Mouse (Mus musculus) midbrain, embryonic 10.5 days (tissue): ENCODE results near the gene Cacna1c. TPM values are rescaled to one million over a fixed set of nuclear protein-coding genes. Genes with fewer than 3 reads are reported as not detected.

ENCODE experiments used
- DNase-seq: peaks from one replicate; pipeline ENCODE4 v3.0.0-alpha.2; 2017; ENCODE audit warnings: low spot score
- H3K27ac ChIP-seq: fragments of 300-500 bp; sonication (generic); replicated peaks from 2 replicates; pipeline ENCODE4 v1.5.1; 2016; ENCODE audit warnings: mild to moderate bottlenecking
- H3K27me3 ChIP-seq: fragments of 300-500 bp; sonication (generic); 2 replicates; pipeline ENCODE4 v1.6.1; 2016; ENCODE audit warnings: low read depth, mild to moderate bottlenecking; ENCODE audit not compliant: poor library complexity, severe bottlenecking
- H3K36me3 ChIP-seq: fragments of 300-500 bp; sonication (generic); 2 replicates; pipeline ENCODE4 v1.6.1; 2016; ENCODE audit warnings: mild to moderate bottlenecking, moderate library complexity
- H3K4me1 ChIP-seq: fragments of 300-500 bp; sonication (generic); 2 replicates; pipeline ENCODE4 v1.6.1; 2016
- H3K4me3 ChIP-seq: fragments of 300-500 bp; sonication (generic); 2 replicates; pipeline ENCODE4 v1.5.1; 2016; ENCODE audit warnings: mild to moderate bottlenecking, moderate library complexity
- H3K9me3 ChIP-seq: fragments of 300-500 bp; sonication (generic); replicated peaks from 2 replicates; pipeline ENCODE4 v1.6.1; 2016; ENCODE audit warnings: mild to moderate bottlenecking
- WGBS: fragments of 180-500 bp; shearing (Covaris S2); methylation state at CpG from one replicate; pipeline ENCODE4 v1.1.7; 2016; 5-methylcytosine and 5-hydroxymethylcytosine counted together
- polyA plus RNA-seq: library from polyadenylated mRNA; unstranded; fragments of >200 nt; fragmentation: Nextera tagmentation; extraction: Ambion mirVana; gene quantifications from 2 replicates; pipeline ENCODE4 v1.2.1, GENCODE M21; 2016

The Cacna1c gene
- polyA plus RNA-seq, 1 experiment from 2014 or later: 1.5 TPM

DNA sequence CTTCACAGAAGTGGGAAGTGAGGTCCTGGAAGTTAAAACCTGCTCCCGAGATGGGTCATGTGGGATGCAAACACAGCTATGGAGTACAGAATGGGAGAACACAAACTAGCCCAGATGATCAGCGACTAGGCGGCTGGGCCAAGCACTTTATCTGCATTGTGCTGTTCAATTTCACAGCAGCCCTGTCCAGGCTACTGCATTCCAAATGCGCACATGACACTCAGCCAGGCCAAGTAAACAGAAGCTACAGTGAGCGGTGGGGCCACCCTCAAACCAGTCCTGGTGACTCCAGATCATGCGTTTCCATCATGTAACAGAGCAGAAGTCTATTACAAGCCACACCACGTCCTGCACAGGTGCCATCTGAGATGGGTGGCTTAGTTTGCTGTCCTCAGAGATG, 376.6 kb downstream of the Cacna1c start:
- H3K27ac ChIP-seq: no peak overlapping the region
- H3K27me3 ChIP-seq: no peaks in the 10 kb centered on the region
- H3K4me1 ChIP-seq: peaks cover 18% of the 10 kb centered on the region
- no peak for DNase-seq
- WGBS: 85% methylated on average over 7 of the region's 7 CpGs
- no peaks in the 10 kb centered on the region for H3K36me3 ChIP-seq
- no peak overlapping the region for H3K4me3 ChIP-seq
- no peaks in the 10 kb centered on the region for H3K9me3 ChIP-seq

DNA sequence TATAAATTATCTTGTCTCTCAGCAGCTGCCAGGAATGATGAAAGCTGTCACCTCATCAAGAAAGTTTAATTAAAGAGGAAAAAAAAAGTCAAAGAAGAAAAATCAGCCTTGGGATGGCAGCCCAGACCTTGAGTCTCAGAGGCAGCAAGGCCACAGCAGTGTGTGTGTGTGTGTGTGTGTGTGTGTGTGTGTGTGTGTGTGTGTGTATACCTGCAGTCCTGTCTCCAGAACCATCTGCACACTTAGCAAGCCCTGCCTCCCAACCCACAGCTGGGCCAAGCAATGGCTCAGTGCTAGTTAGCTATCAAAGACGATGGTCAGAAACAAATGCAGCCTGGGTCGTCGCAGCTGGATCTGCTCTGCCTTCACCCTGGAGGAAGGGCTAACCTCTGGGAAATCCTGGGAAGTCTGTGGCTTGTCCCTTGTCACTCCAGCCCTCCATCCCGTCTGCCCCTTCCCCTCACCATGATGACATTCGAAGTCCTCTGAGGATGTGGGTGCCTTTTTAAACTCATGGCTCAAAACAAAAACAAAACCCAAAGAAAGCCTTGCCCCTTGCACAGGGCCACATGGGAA, 378.2 kb downstream of the Cacna1c start:
- no peaks in the 10 kb centered on the region for H3K27me3 ChIP-seq
- H3K27ac ChIP-seq: no peak overlapping the region
- H3K9me3 ChIP-seq: no peaks in the 10 kb centered on the region
- H3K4me3 ChIP-seq: no peak overlapping the region
- no peak for DNase-seq
- 85% methylated on average over 5 of the region's 5 CpGs for WGBS
- peaks cover 18% of the 10 kb centered on the region for H3K4me1 ChIP-seq
- no peaks in the 10 kb centered on the region for H3K36me3 ChIP-seq

DNA sequence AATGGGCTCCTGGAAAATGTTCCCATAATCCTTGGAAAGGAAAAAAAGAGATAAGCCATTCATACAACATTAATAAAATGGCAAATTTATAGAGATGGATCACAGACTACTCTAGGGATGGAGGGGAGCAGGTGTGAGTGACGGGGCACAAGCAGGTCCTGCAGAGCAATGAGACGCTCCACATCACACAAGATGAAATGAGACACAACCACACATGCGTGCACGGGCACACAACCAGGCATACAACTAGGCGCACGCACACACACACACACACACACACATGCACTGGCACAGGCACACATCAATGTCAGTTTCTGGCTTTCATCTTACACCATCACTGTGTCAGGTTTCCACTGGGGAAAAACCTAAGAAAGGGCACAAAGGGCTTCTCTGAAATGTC, 380.0 kb downstream of the Cacna1c start:
- Histone ChIP-seq H3K36me3 (no peaks in the 10 kb centered on the region), H3K9me3 (no peaks in the 10 kb centered on the region), H3K27ac (no peak overlapping the region), H3K27me3 (no peaks in the 10 kb centered on the region), H3K4me3 (no peak overlapping the region), H3K4me1 (peaks cover 16% of the 10 kb centered on the region)
- WGBS: 95% methylated on average over 6 of the region's 6 CpGs
- no peak for DNase-seq

DNA sequence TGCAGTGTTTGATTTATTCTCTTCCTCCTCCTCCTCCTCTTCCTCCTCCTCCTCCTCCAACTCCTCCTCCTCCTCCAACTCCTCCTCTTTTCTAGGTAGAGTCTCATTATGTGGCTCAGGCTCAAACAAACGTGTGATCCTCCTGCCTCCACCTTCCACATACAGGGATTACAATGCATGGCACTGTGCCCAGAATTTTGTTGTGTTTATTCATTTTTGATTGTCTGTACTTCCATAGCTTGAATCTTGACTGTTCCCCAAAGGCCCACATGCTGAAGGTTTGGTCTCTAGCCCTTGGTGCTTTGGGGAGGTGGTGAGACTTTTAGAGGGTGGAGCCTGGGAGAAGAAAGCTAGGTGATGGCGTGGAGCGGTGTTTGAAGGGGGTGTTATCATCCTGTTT, 383.7 kb downstream of the Cacna1c start:
- 0 out of 2 replicates have a peak, but pooled peaks cover 3% of the 10 kb centered on the region for H3K4me1 ChIP-seq
- H3K27me3 ChIP-seq: no peaks in the 10 kb centered on the region
- no peak overlapping the region for H3K4me3 ChIP-seq

DNA sequence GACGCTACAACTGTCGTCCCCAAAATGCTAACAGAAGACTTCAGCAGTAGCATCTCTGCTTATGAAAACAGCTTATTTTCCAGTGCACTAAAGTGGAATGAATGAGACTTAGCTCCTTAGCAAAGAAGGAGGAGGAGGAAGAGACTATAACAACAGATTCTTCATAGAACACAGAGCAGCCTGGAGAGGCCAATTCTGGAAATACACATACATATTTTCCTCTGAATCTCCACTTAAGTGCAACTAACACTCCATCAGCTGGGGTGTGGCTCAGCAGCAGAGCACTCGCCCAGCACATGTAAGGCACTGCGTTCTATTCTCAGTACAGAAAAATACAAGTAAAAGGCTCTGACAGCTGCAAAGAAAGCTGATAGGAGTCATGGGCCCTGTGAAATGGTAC, 384.2 kb downstream of the Cacna1c start:
- Histone ChIP-seq H3K4me3 (no peak overlapping the region), H3K27me3 (no peaks in the 10 kb centered on the region), H3K9me3 (no peaks in the 10 kb centered on the region), H3K36me3 (no peaks in the 10 kb centered on the region), H3K4me1 (0 out of 2 replicates have a peak, but pooled peaks cover 3% of the 10 kb centered on the region), H3K27ac (no peak overlapping the region)
- no peak for DNase-seq
- 90% methylated on average over 4 of the region's 4 CpGs for WGBS

More for the DNA sequence above, 383.7 kb downstream of the Cacna1c start:
- no peak for DNase-seq
- Histone ChIP-seq H3K27ac (no peak overlapping the region), H3K9me3 (no peaks in the 10 kb centered on the region), H3K36me3 (no peaks in the 10 kb centered on the region)
- 83% methylated on average over 3 of the region's 3 CpGs for WGBS

DNA sequence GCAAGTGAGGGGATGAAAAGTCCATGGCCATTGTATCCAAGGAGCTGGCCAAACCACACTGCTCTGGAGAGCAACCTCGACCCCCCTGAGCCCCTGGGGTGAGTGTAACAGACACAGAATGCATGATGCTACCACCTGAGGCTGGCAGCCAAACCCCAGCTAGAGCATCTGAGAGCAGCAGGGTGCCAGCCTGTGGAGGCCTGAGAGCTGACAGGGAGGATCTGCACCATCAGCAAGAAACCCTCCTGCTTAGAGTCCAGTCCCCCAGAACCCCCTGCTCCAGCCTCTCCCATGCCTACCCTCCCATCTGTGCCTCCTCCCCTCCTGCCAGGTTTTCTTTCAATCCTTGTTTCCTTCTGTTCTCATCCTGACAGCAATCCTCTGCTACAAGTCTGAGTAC, 385.4 kb downstream of the Cacna1c start:
- Histone ChIP-seq H3K9me3 (no peaks in the 10 kb centered on the region), H3K27me3 (no peaks in the 10 kb centered on the region), H3K27ac (no peak overlapping the region), H3K4me1 (0 out of 2 replicates have a peak, but pooled peaks cover 3% of the 10 kb centered on the region), H3K36me3 (no peaks in the 10 kb centered on the region), H3K4me3 (no peak overlapping the region)
- 38% methylated on average over 1 of the region's 1 CpGs for WGBS
- DNase-seq: no peak

DNA sequence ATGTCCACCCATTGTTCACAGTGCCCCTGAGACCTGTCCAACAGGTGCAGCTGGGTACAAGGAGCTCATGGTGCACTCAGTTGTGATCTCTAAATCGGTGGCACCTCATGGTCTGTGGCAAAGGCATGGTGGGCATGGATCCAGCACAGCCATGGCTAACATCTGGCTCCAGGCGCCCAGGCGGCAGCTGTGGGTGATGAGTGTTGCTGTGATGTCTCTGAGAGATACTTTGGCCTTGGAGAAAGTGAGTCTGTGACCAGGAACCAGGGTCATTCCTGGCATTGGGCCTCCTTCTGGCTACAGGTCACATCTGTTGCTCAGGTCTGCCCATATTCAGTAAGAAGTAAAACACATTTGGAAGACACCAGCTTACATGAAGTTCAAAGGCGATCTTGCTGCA, 391.1 kb downstream of the Cacna1c start:
- H3K9me3 ChIP-seq: no peaks in the 10 kb centered on the region
- DNase-seq: no peak
- WGBS: 92% methylated on average over 4 of the region's 4 CpGs
- H3K27ac ChIP-seq: no peak overlapping the region
- no peaks in the 10 kb centered on the region for H3K27me3 ChIP-seq
- peaks cover 11% of the 10 kb centered on the region for H3K4me1 ChIP-seq
- H3K36me3 ChIP-seq: no peaks in the 10 kb centered on the region
- H3K4me3 ChIP-seq: no peak overlapping the region

DNA sequence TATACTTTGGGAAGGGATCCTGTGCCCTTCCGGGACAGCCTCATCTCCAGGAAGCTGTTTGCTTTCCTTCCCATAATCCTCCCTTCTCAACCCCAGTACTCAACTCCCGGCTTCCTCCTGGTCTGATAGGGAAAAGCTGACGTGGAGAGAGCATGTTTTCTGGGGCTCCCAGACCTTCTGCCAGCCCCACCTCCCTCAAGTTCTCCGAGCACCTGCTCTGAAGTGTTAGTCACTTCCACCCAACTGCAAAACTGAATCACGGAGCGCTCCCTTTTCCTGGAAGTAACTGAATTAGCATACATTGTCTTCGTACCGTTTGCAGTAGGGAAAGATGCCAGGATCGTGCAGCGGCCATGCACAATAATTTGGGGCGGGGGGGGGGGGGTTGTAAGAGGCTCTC, 393.9 kb downstream of the Cacna1c start:
- peaks cover 11% of the 10 kb centered on the region for H3K4me1 ChIP-seq
- H3K9me3 ChIP-seq: no peaks in the 10 kb centered on the region
- H3K36me3 ChIP-seq: no peaks in the 10 kb centered on the region
- no peak overlapping the region for H3K27ac ChIP-seq
- 76% methylated on average over 11 of the region's 11 CpGs for WGBS
- H3K27me3 ChIP-seq: no peaks in the 10 kb centered on the region
- DNase-seq: no peak
- no peak overlapping the region for H3K4me3 ChIP-seq

DNA sequence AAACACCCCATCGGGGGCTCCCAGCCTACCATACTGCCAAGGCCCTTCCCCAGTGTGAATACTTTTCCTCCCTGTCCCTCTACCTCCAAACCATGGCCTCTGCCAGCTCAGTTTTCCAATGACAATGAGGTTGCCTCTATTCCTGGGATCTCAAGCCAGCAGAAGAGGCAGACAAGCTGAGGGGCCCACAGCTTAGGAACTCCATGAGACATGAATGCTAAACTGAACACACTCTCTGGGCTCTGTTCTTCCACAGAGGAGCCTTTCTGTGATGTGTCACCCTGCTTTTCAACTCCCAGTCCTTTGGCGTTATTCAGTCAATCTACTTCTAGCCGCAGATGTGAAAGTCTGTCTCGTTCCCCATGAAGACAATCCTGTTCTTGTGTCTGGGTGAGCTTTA, 399.8 kb downstream of the Cacna1c start:
- Histone ChIP-seq H3K9me3 (no peaks in the 10 kb centered on the region), H3K4me3 (no peak overlapping the region), H3K27me3 (no peaks in the 10 kb centered on the region), H3K36me3 (no peaks in the 10 kb centered on the region), H3K27ac (peak overlapping the region; percentile 72), H3K4me1 (peaks cover 36% of the 10 kb centered on the region)
- 86% methylated on average over 4 of the region's 4 CpGs for WGBS
- DNase-seq: no peak

DNA sequence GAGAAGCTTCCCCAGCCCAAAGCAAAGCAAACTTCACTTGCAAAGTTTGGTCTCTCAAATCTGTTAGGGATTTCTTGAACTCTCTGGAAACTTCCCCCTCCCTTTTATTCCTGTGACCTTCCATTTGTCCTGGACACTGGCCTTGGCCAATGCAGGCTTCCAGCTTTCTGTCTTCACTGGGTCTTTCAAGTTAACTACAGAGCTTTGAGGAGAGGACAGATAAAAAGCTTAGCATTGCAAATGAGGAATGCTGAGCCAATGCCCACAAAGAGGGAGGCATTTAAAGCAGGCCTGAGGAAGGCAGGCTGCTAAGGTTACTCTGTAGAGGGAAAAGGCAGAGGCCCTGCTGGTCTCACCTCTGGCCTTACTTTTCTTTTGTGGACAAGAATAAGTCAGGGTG, 400.5 kb downstream of the Cacna1c start:
- Histone ChIP-seq H3K27ac (peak overlapping the region; percentile 72), H3K27me3 (no peaks in the 10 kb centered on the region), H3K9me3 (no peaks in the 10 kb centered on the region), H3K36me3 (no peaks in the 10 kb centered on the region), H3K4me3 (no peak overlapping the region), H3K4me1 (peaks cover 36% of the 10 kb centered on the region)
- DNase-seq: peak; percentile 19

DNA sequence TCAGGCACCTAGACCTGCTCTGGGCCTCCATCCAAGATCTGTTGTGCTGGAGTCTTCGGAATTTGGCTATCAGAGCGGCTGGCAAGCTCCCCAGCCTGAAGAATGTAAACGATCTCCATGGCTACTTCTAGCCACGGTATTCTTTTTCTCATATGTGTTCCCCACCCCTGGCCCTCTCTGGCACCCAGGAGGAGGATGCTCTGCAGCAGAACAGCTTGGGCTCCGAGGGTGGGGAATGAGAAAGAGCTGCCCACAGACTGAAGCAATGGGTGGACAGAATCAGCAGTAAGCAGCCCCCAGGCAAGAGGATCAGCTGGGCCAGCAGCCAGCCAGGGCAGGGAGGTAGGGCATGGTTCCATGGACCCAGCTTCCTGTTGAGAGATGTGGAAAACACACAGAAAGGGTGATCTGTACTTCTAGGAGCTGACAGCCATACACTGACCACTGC, 404.3 kb downstream of the Cacna1c start:
- WGBS: 60% methylated on average over 5 of the region's 5 CpGs
- Histone ChIP-seq H3K27ac (peak overlapping the region; percentile 24; the same call in 1 of the 2 replicates), H3K4me3 (no peak overlapping the region), H3K27me3 (no peaks in the 10 kb centered on the region), H3K9me3 (no peaks in the 10 kb centered on the region), H3K36me3 (no peaks in the 10 kb centered on the region), H3K4me1 (peaks cover 28% of the 10 kb centered on the region)
- DNase-seq: no peak

DNA sequence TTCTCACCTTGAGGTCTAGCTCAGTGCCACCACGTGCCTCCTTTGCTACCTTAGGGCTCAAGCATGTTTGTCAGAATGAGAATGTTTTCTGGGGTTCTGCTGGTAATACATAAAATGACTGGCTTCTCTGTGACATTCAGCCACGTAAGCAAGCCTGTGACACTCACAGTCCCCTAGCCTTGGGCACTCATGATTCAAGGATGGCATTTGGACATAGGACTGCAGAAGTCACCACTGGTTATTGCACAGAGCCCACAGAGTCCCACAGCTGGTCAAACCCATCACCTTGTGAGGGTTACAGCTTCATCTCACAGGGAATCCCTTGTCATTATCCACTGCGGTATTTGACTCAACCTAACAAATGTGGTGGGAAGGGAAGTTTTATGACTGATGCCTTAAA, 408.3 kb downstream of the Cacna1c start:
- H3K27ac ChIP-seq: no peak overlapping the region
- no peak overlapping the region for H3K4me3 ChIP-seq
- no peaks in the 10 kb centered on the region for H3K36me3 ChIP-seq
- WGBS: 82% methylated on average over 3 of the region's 3 CpGs
- no peaks in the 10 kb centered on the region for H3K9me3 ChIP-seq
- H3K4me1 ChIP-seq: peaks cover 11% of the 10 kb centered on the region
- no peak for DNase-seq
- H3K27me3 ChIP-seq: no peaks in the 10 kb centered on the region

DNA sequence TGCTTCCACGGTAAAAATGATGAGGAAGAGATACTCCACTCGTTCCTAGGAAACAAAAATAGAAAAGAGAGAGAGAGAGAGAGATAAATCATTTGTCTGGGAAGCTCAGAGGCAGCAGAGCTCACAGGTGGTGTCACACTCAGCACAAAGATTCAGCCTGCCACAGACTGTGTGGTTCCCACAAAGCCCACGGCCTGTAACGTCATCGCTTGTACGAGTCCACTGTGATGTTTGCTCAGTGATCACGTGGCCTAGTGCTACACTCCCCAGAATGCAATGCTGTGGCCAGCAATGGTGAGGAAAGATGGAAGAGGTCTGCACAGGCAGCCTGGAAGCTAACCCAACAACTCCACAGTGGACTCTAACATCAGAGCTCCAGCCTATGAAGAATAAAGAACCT, 415.9 kb downstream of the Cacna1c start:
- WGBS: 90% methylated on average over 7 of the region's 7 CpGs
- 0 out of 2 replicates have a peak, but pooled peaks cover 3% of the 10 kb centered on the region for H3K4me1 ChIP-seq
- DNase-seq: no peak
- no peak overlapping the region for H3K27ac ChIP-seq
- H3K4me3 ChIP-seq: no peak overlapping the region
- no peaks in the 10 kb centered on the region for H3K9me3 ChIP-seq
- H3K27me3 ChIP-seq: no peaks in the 10 kb centered on the region
- no peaks in the 10 kb centered on the region for H3K36me3 ChIP-seq

DNA sequence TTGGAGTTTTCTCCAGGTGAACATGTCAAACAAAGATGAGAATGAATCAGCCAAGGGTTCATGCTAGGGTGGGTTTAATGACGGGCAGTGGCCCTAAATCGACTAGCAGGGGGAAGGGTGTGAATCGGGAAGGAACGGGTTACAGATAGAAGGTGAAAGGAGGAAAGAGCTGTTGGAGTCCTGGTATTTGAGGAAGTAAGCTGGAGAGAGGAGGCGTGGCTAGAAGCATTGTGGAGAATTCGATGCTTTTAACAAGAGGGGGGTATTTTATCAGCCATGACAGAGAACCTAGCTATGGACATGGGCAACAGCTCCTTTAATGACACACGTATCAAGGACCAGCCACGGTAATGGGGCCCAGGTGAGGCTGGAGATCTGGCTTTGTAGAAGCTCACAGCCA, 417.0 kb downstream of the Cacna1c start:
- Histone ChIP-seq H3K36me3 (no peaks in the 10 kb centered on the region), H3K27me3 (no peaks in the 10 kb centered on the region), H3K27ac (no peak overlapping the region), H3K4me3 (no peak overlapping the region), H3K4me1 (0 out of 2 replicates have a peak, but pooled peaks cover 3% of the 10 kb centered on the region), H3K9me3 (0 out of 2 replicates have a peak, but pooled peaks cover 3% of the 10 kb centered on the region)
- WGBS: 88% methylated on average over 8 of the region's 8 CpGs
- no peak for DNase-seq
